Mouse (Mus musculus) testis, adult 2 months (tissue): Measurements from ENCODE around the gene Lrrc38.

Source experiments
- CTCF ChIP-seq: fragments of 200-500 bp; IDR thresholded peaks from 2 replicates; pipeline ENCODE4 v1.5.1; 2012; ENCODE audit warnings: low read depth, mild to moderate bottlenecking, inconsistent platforms, low read length, moderate library complexity; ENCODE audit not compliant: control insufficient read depth, insufficient read depth, insufficient replicate concordance
- POLR2A ChIP-seq: fragments of 200-500 bp; IDR thresholded peaks from 2 replicates; pipeline ENCODE4 v1.6.1; 2012; ENCODE audit warnings: low read depth, mild to moderate bottlenecking, inconsistent platforms, low read length, moderate library complexity; ENCODE audit not compliant: control insufficient read depth

GRCm38 (mm10) chr4:143350047-143351015 lies 774 bp downstream of the Lrrc38 start:
- TF ChIP-seq POLR2A (no peak), CTCF (no peak)
